Mouse (Mus musculus): ENCODE measurements at regions not wholly inside any gene's neighbourhood (a gene's known extent, or its start where the extent isn't known, plus 50 kb on each side); places are given as distances from the start of the nearest gene placed in this dataset.
A peak's percentile ranks its signal among the peaks of the same experiment; 100 is the strongest.

- TF ChIP-seq CTCF (conservative IDR thresholded peaks at IDR 0.05), result no peak
- DNase-seq (ENCODE audit: low spot score in 2 of 2), result no peak
- Histone ChIP-seq H3K27ac (no peak overlapping the region), H3K4me3 (no peak overlapping the region)
Observed at GRCm38 (mm10) chr6:99976144-99976543, 250.0 kb upstream of the Prok2 start.

- DNase-seq (ENCODE audit: low spot score in 2 of 2), result no peak
- Histone ChIP-seq H3K27ac (no peak overlapping the region), H3K4me3 (no peak overlapping the region)
- TF ChIP-seq CTCF (conservative IDR thresholded peaks at IDR 0.05), result no peak
Observed at GRCm38 (mm10) chr6:99975486-99975885, 249.3 kb upstream of the Prok2 start.

GRCm38 (mm10) chr6:99974464-99974863, 248.3 kb upstream of the Prok2 start:
- H3K27ac ChIP-seq, result no peak overlapping the region
- TF ChIP-seq CTCF (conservative IDR thresholded peaks at IDR 0.05), result no peak
- H3K4me3 ChIP-seq, result no peak overlapping the region
- no peak for DNase-seq (ENCODE audit: low spot score in 2 of 2)

- DNase-seq (ENCODE audit: low spot score in 2 of 2), result peak; percentile 39 to 72
- peak; percentile 60 for TF ChIP-seq CTCF (conservative IDR thresholded peaks at IDR 0.05)
- no peak overlapping the region for H3K27ac ChIP-seq
- no peak overlapping the region for H3K4me3 ChIP-seq
Observed at GRCm38 (mm10) chr6:99971376-99971775, 245.2 kb upstream of the Prok2 start.

GRCm38 (mm10) chr6:99968889-99969288, 242.7 kb upstream of the Prok2 start:
- H3K4me3 ChIP-seq, result no peak overlapping the region
- TF ChIP-seq CTCF (conservative IDR thresholded peaks at IDR 0.05), result no peak
- peak; percentile 87 to 92 for DNase-seq (ENCODE audit: low spot score in 2 of 2)
- H3K27ac ChIP-seq, result no peak overlapping the region

GRCm38 (mm10) chr6:99967465-99967864, 241.3 kb upstream of the Prok2 start:
- TF ChIP-seq CTCF (conservative IDR thresholded peaks at IDR 0.05), result no peak
- no peak overlapping the region for H3K4me3 ChIP-seq
- no peak overlapping the region for H3K27ac ChIP-seq
- no peak for DNase-seq (ENCODE audit: low spot score in 2 of 2)

- Histone ChIP-seq H3K4me3 (no peak overlapping the region), H3K27ac (no peak overlapping the region)
- no peak for TF ChIP-seq CTCF (conservative IDR thresholded peaks at IDR 0.05)
- DNase-seq (ENCODE audit: low spot score in 2 of 2), result no peak
Observed at GRCm38 (mm10) chr6:99964540-99964939, 238.3 kb upstream of the Prok2 start.

GRCm38 (mm10) chr6:99964007-99964406, 237.8 kb upstream of the Prok2 start:
- no peak overlapping the region for H3K4me3 ChIP-seq
- TF ChIP-seq CTCF (conservative IDR thresholded peaks at IDR 0.05), result no peak
- H3K27ac ChIP-seq, result no peak overlapping the region
- DNase-seq (ENCODE audit: low spot score in 2 of 2), result no peak

- no peak for TF ChIP-seq CTCF (conservative IDR thresholded peaks at IDR 0.05)
- no peak overlapping the region for H3K27ac ChIP-seq
- DNase-seq (ENCODE audit: low spot score in 2 of 2), result no peak
- no peak overlapping the region for H3K4me3 ChIP-seq
Observed at GRCm38 (mm10) chr6:99959371-99959770, 233.2 kb upstream of the Prok2 start.

- no peak for DNase-seq (ENCODE audit: low spot score in 2 of 2)
- no peak overlapping the region for H3K4me3 ChIP-seq
- no peak overlapping the region for H3K27ac ChIP-seq
- TF ChIP-seq CTCF (conservative IDR thresholded peaks at IDR 0.05), result no peak
Observed at GRCm38 (mm10) chr6:99954832-99955830, 228.9 kb upstream of the Prok2 start.

- DNase-seq (ENCODE audit: low spot score in 2 of 2), result no peak
- Histone ChIP-seq H3K27ac (no peak overlapping the region), H3K4me3 (no peak overlapping the region)
- no peak for TF ChIP-seq CTCF (conservative IDR thresholded peaks at IDR 0.05)
Observed at GRCm38 (mm10) chr6:99953980-99954776, 228.0 kb upstream of the Prok2 start.

- no peak for TF ChIP-seq CTCF (conservative IDR thresholded peaks at IDR 0.05)
- DNase-seq (ENCODE audit: low spot score in 2 of 2), result no peak
- no peak overlapping the region for H3K4me3 ChIP-seq
- H3K27ac ChIP-seq, result no peak overlapping the region
Observed at GRCm38 (mm10) chr6:99950811-99951210, 224.6 kb upstream of the Prok2 start.

- no peak for DNase-seq (ENCODE audit: low spot score in 2 of 2)
- TF ChIP-seq CTCF (conservative IDR thresholded peaks at IDR 0.05), result no peak
- H3K4me3 ChIP-seq, result no peak overlapping the region
- H3K27ac ChIP-seq, result no peak overlapping the region
Observed at GRCm38 (mm10) chr6:99946917-99947316, 220.7 kb upstream of the Prok2 start.
